Mouse (Mus musculus): ENCODE results near the gene Acp7.
"Not testable (repeated sequence)": the region's sequence is repeated elsewhere in the genome, so short reads cannot be mapped to it uniquely, and the experiment has no call there.

The Acp7 gene

GRCm38 (mm10) chr7:28631073-28631472 lies at the start of gene Acp7:
Gene Acp7 (minus strand): TSS chr7:28631332.
- no peak for DNase-seq

GRCm38 (mm10) chr7:28677624-28678023 lies 46.5 kb upstream of the Acp7 start:
- DNase-seq: no peak

- DNase-seq: no peak
Observed at GRCm38 (mm10) chr7:28676811-28677541, 45.8 kb upstream of the Acp7 start.

GRCm38 (mm10) chr7:28675746-28676145 lies 44.6 kb upstream of the Acp7 start:
- peak; percentile 32 for DNase-seq

- no peak for DNase-seq
Observed at GRCm38 (mm10) chr7:28674994-28675393, 43.9 kb upstream of the Acp7 start.

- not testable (repeated sequence) for DNase-seq
Observed at GRCm38 (mm10) chr7:28672786-28673185, 41.7 kb upstream of the Acp7 start.

GRCm38 (mm10) chr7:28672276-28672675 lies 41.1 kb upstream of the Acp7 start:
- DNase-seq: no peak

GRCm38 (mm10) chr7:28671172-28671571 lies 40.0 kb upstream of the Acp7 start:
- DNase-seq: no peak

GRCm38 (mm10) chr7:28665620-28666579 lies 34.8 kb upstream of the Acp7 start:
- no peak for DNase-seq

GRCm38 (mm10) chr7:28656430-28656829 lies 25.3 kb upstream of the Acp7 start:
- no peak for DNase-seq

- DNase-seq: no peak
Observed at GRCm38 (mm10) chr7:28651157-28651556, 20.0 kb upstream of the Acp7 start.

GRCm38 (mm10) chr7:28647016-28647415 lies 15.9 kb upstream of the Acp7 start:
- no peak for DNase-seq

- no peak for DNase-seq
Observed at GRCm38 (mm10) chr7:28645947-28646475, 14.9 kb upstream of the Acp7 start.

GRCm38 (mm10) chr7:28645366-28645765 lies 14.2 kb upstream of the Acp7 start:
- DNase-seq: no peak

GRCm38 (mm10) chr7:28641546-28641945 lies 10.4 kb upstream of the Acp7 start:
- peak; percentile 21 for DNase-seq

- DNase-seq: no peak
Observed at GRCm38 (mm10) chr7:28637511-28637910, 6.4 kb upstream of the Acp7 start.

- no peak for DNase-seq
Observed at GRCm38 (mm10) chr7:28634128-28634527, 3.0 kb upstream of the Acp7 start.

GRCm38 (mm10) chr7:28624791-28625190 lies 6.3 kb downstream of the Acp7 start:
- no peak for DNase-seq

GRCm38 (mm10) chr7:28619098-28619715 lies 11.9 kb downstream of the Acp7 start:
- no peak for DNase-seq

GRCm38 (mm10) chr7:28605951-28606350 lies 25.2 kb downstream of the Acp7 start:
- no peak for DNase-seq

GRCm38 (mm10) chr7:28603788-28604187 lies 27.3 kb downstream of the Acp7 start:
- not testable (repeated sequence) for DNase-seq

- no peak for DNase-seq
Observed at GRCm38 (mm10) chr7:28603136-28603535, 28.0 kb downstream of the Acp7 start.

GRCm38 (mm10) chr7:28601668-28602067 lies 29.5 kb downstream of the Acp7 start:
- DNase-seq: peak; percentile 70
